Mouse (Mus musculus): Measurements from ENCODE around the gene Prm3. TPM values are rescaled to one million over a fixed set of nuclear protein-coding genes. Genes with fewer than 3 reads are reported as not detected.

Prm3 gene
- polyA plus RNA-seq, 1 experiment = not detected

GRCm38 (mm10) chr16:10749824-10750223, 40.9 kb downstream of the Prm3 start:
- Histone ChIP-seq H3K27ac (ENCODE audit: insufficient read depth, low read length) (no peak overlapping the region), H3K27me3 (ENCODE audit: control insufficient read depth, insufficient read depth, low read length, poor library complexity, severe bottlenecking) (no peaks in the 10 kb centered on the region), H3K9ac (ENCODE audit: low read depth, poor library complexity, severe bottlenecking) (no peak overlapping the region), H3K9me3 (replicated peaks; ENCODE audit: control insufficient read depth, insufficient read depth, low read length, poor library complexity, severe bottlenecking) (no peaks in the 10 kb centered on the region), H3K36me3 (ENCODE audit: control insufficient read depth, insufficient read depth, low read length, poor library complexity, severe bottlenecking) (no peaks in the 10 kb centered on the region), H3K4me3 (ENCODE audit: low read depth, low read length) (no peak overlapping the region), H3K4me1 (ENCODE audit: control insufficient read depth, insufficient read depth, low read length) (no peaks in the 10 kb centered on the region)
- TF ChIP-seq CTCF (IDR thresholded peaks at IDR 0.05; ENCODE audit: low read depth, low read length) = no peak
- TF ChIP-seq POLR2A (IDR thresholded peaks at IDR 0.05; ENCODE audit: insufficient read depth, low read length) = no peak
- TF ChIP-seq EP300 (IDR thresholded peaks at IDR 0.05; ENCODE audit: insufficient read depth, low read depth, low read length) = no peak

- Histone ChIP-seq H3K9me3 (replicated peaks; ENCODE audit: control insufficient read depth, insufficient read depth, low read length, poor library complexity, severe bottlenecking) (no peaks in the 10 kb centered on the region), H3K27me3 (ENCODE audit: control insufficient read depth, insufficient read depth, low read length, poor library complexity, severe bottlenecking) (no peaks in the 10 kb centered on the region), H3K4me3 (ENCODE audit: low read depth, low read length) (no peak overlapping the region), H3K9ac (ENCODE audit: low read depth, poor library complexity, severe bottlenecking) (no peak overlapping the region), H3K4me1 (ENCODE audit: control insufficient read depth, insufficient read depth, low read length) (no peaks in the 10 kb centered on the region), H3K36me3 (ENCODE audit: control insufficient read depth, insufficient read depth, low read length, poor library complexity, severe bottlenecking) (no peaks in the 10 kb centered on the region), H3K27ac (ENCODE audit: insufficient read depth, low read length) (no peak overlapping the region)
- TF ChIP-seq CTCF (IDR thresholded peaks at IDR 0.05; ENCODE audit: low read depth, low read length) = no peak
- no peak for TF ChIP-seq POLR2A (IDR thresholded peaks at IDR 0.05; ENCODE audit: insufficient read depth, low read length)
- no peak for TF ChIP-seq EP300 (IDR thresholded peaks at IDR 0.05; ENCODE audit: insufficient read depth, low read depth, low read length)
These were observed 41.5 kb downstream of the Prm3 start for GRCm38 (mm10) chr16:10749226-10749625.

- no peak overlapping the region for H3K27ac ChIP-seq (ENCODE audit: insufficient read depth, low read length)
- no peaks in the 10 kb centered on the region for H3K36me3 ChIP-seq (ENCODE audit: control insufficient read depth, insufficient read depth, low read length, poor library complexity, severe bottlenecking)
- H3K4me1 ChIP-seq (ENCODE audit: control insufficient read depth, insufficient read depth, low read length) = peaks cover 2% of the 10 kb centered on the region
- no peaks in the 10 kb centered on the region for H3K9me3 ChIP-seq (replicated peaks; ENCODE audit: control insufficient read depth, insufficient read depth, low read length, poor library complexity, severe bottlenecking)
- H3K27me3 ChIP-seq (ENCODE audit: control insufficient read depth, insufficient read depth, low read length, poor library complexity, severe bottlenecking) = no peaks in the 10 kb centered on the region
- H3K9ac ChIP-seq (ENCODE audit: low read depth, poor library complexity, severe bottlenecking) = no peak overlapping the region
- H3K4me3 ChIP-seq (ENCODE audit: low read depth, low read length) = no peak overlapping the region
- TF ChIP-seq CTCF (IDR thresholded peaks at IDR 0.05; ENCODE audit: low read depth, low read length) (no peak), EP300 (IDR thresholded peaks at IDR 0.05; ENCODE audit: insufficient read depth, low read depth, low read length) (no peak), POLR2A (IDR thresholded peaks at IDR 0.05; ENCODE audit: insufficient read depth, low read length) (no peak)
These were observed 49.6 kb downstream of the Prm3 start for GRCm38 (mm10) chr16:10741082-10741481.

Other genes starting within 250 kb of the Prm3 start
- gene Dexi, start 247.9 kb downstream of the Prm3 start, polyA plus RNA-seq (2011; ENCODE audit: insufficient read depth, insufficient read length, low read depth, missing spikeins) = 6.7 and 7.0 TPM in 2 replicates
- 9.1 and 9.5 TPM in 2 replicates for gene Clec16a, start 245.6 kb downstream of the Prm3 start, polyA plus RNA-seq (2011; ENCODE audit: insufficient read depth, insufficient read length, low read depth, missing spikeins)
- 1.9 and 2.8 TPM in 2 replicates for gene Socs1, start 5.4 kb downstream of the Prm3 start, polyA plus RNA-seq (2011; ENCODE audit: insufficient read depth, insufficient read length, low read depth, missing spikeins)
- not detected in 2 replicates for gene Tnp2, start 2.3 kb downstream of the Prm3 start, polyA plus RNA-seq (2011; ENCODE audit: insufficient read depth, insufficient read length, low read depth, missing spikeins)
- not detected in 2 replicates for gene Prm2, start 5.2 kb upstream of the Prm3 start, polyA plus RNA-seq (2011; ENCODE audit: insufficient read depth, insufficient read length, low read depth, missing spikeins)
- not detected in 2 replicates for gene Prm1, start 14.9 kb upstream of the Prm3 start, polyA plus RNA-seq (2011; ENCODE audit: insufficient read depth, insufficient read length, low read depth, missing spikeins)
- gene Gm11172, start 22.0 kb upstream of the Prm3 start, polyA plus RNA-seq (2011; ENCODE audit: insufficient read depth, insufficient read length, low read depth, missing spikeins) = not detected in 2 replicates
- gene Rmi2, start 44.1 kb upstream of the Prm3 start, polyA plus RNA-seq (2011; ENCODE audit: insufficient read depth, insufficient read length, low read depth, missing spikeins) = 3.7 and 3.8 TPM in 2 replicates